Mouse (Mus musculus): Measurements from ENCODE around the gene Ltbp4.

Ltbp4 gene

DNA sequence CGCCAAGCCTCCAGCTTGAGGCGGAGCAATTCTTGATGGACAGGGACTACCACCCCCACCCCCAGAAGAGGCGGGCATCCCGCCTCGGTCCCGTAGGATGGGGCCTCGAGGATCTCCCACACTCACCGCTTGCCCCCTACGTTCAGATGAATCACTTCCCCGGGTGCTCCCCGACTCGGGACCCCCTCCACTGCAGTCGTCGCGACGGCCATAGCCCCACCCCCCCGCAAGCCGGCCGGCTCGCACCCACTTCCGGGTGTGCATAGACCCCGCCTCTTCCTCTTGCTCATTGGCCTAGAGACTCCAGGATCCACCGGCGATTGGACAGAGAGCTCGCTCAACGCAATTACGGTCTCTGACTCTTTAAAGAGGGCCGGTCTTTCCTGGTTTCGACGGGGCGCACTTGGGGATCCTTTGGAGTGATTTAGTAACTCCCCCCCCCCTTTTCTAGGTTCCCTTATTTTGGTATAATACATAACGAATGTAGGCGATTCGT is 18.3 kb upstream of the Ltbp4 start, which contains the start of gene Shkbp1:
TSS of gene Shkbp1 (minus strand) at position 275 of the 496 bp plus-strand sequence.
- DNase-seq (ENCODE audit: low read depth), result peak; percentile 83

DNA sequence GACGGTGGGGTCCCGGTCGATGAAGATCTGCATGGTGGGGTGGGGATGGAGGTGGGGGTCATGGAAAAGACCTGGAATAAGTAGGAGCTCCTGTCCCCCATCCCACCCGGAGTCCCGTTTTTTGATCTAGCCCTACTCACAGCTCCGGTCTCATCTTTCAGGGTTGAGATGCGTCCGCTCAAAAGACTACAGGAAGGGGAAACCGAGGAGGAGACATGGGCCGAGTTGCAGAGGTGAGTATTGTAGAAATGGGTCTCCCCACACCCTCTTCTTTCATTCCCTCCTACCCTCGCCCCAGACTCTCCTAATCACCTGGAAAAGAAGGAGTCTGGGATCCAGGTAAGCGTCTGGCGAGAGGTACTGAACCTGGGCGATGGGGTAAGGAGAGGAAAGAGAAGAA is 17.8 kb upstream of the Ltbp4 start:
- no peak for DNase-seq (ENCODE audit: low read depth)

DNA sequence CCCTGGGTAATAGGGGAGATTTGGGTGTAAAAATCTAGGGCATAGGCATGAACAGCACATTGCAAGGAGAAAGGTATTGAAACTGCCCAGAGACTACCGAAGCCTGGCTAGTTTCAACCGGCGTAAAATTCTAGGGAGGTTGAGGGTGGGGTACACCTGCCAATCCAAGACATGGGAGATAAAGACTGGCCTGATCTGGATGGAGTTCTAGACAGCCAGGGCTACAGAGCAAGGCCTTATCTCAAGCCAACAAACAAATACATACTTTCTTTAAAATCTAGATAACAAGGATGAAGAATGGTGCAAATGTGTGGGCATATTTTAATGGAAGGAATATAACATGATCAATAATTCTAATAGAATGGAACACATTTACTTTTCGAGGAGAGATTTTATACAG is 17.3 kb upstream of the Ltbp4 start:
- no peak for DNase-seq (ENCODE audit: low read depth)

DNA sequence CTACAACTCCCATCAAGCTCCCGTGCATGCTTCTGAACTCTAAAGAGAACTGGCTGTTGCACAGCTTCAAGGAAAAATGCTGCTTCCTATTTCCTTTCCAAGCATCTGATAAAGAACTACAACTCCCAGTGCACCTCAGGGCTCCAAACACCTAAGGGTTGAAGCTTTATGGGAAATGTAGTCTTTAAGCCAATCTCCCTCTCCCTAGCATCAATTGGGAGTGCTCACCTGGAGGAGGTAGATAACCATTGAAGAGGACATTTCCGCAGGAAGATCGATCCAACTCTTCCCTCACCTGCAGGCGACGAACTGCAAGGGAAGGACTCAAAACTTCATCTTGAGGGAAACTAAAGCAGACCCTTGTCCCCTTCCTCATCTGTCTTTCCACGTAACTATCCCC is 16.7 kb upstream of the Ltbp4 start:
- DNase-seq (ENCODE audit: low read depth), result no peak

DNA sequence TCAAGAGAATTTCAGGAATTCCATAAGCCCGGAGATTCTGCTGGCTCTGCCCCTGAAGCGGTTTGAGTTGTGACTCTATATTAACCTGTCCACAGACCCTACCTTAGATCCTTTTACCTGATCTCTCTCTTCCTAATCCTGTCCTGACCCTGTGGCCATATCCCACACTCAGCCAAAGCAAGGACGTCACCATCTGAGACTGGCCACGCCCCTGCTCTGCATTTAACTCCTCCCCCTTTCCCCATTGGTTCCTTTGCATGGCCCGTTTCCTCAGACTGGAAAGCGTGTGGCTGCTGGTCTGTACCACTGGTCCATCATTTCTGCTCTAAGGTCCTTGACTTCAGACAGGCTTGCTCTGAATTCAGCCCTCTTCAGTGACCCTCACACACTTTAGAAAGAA is 8.0 kb upstream of the Ltbp4 start:
- DNase-seq (ENCODE audit: low read depth), result no peak

DNA sequence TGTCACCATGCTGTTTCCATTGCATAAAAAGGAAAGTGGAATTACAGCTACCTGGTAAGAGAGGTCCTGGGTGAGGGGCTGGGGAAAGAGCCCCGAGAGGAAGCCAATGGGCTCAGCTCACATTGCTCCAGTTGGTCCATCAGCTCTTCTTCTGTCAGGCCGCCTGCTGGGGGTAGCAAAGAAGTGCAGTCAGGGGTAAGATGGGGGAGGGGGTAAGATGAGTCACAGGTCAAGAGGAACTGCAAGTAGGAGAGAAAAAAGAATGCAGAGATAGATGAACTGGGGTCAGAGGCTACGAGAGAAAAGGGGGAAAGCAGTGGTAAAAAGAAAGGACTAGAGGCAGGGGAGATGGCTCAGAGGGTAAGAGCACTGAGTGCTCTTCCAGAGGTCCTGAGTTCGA is 5.1 kb upstream of the Ltbp4 start:
- no peak for DNase-seq (ENCODE audit: low read depth)

DNA sequence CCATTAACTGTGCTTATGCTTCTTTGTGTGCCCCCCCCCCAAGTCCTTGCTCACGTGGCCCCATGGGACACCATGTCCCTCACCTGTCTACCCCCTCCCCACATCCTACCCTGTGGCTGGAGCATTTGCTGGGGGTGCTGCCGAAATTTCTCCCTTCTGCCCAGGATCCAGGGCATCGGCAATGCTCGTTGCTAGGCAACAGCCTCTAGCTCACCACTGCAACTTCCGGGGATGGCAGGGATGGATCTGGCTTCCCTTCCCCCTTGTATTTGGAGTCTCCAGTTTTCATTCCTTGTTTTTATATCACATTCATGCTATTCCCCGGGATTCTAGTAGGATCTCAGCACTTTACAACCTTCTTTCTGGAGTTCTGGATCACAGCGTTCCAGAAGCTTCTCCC is 2.0 kb upstream of the Ltbp4 start:
- no peak for DNase-seq (ENCODE audit: low read depth)

DNA sequence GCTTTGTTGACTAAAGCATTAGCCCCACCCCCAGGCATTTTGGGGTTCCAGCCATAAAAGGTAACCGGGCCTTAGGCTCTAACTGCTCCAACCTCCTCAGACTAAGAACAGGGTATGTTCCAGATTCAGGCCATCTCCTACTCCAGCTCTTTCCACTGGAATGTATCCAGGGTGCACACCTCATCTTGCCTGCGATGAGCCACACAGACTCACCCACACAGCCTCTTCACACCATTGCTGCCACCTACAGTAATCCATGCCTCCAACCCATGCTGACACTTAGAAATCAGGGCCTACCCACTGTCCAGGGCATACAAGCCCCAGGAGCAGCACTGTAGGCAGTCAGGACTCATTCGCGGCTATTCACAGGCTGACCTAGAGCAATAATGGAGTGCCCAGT is 1.6 kb upstream of the Ltbp4 start:
- no peak for DNase-seq (ENCODE audit: low read depth)

DNA sequence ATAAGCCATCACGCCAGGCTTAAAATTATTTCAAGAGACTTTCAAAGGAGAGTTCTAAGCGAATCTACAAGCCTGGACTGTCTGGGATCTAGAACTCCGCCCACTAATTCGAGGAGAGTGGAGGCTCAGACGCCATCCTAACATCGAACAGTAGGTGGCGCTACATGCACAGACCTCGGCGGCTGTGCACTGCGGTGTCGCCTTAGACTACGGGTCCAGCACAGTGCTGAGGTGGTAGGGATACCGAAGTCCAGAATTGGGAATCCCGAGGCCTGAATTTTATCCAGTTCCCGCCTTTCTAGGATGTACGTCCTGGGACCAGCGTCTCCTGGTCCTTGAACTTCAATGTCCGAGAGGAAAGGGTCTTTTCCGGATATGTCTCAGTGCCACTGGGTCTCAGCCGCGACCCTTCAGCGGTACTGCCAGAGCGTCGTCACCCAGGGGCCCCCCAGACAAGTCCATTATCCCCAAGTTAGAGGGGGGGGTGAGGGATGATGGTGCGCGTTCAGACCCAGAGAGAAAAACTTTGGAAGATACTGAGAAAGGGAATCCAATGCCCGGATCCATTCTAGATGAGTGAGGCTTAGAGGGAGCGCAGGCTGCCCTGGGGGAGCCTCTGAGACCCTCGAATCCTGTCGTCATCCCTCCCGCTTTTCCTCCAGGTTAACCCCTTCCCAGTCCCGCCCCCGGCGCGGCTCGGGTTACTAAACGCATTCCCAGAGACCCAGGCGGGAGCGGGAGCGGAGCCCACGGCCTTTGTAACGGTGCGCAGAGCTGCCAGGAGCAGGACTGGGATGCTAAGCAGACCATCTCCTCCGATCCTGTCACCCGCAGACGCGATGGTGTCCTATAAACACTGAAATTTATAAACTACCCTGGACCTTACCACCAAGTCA is 1.3 kb downstream of the Ltbp4 start:
- DNase-seq (ENCODE audit: low read depth), result peak; percentile 83

DNA sequence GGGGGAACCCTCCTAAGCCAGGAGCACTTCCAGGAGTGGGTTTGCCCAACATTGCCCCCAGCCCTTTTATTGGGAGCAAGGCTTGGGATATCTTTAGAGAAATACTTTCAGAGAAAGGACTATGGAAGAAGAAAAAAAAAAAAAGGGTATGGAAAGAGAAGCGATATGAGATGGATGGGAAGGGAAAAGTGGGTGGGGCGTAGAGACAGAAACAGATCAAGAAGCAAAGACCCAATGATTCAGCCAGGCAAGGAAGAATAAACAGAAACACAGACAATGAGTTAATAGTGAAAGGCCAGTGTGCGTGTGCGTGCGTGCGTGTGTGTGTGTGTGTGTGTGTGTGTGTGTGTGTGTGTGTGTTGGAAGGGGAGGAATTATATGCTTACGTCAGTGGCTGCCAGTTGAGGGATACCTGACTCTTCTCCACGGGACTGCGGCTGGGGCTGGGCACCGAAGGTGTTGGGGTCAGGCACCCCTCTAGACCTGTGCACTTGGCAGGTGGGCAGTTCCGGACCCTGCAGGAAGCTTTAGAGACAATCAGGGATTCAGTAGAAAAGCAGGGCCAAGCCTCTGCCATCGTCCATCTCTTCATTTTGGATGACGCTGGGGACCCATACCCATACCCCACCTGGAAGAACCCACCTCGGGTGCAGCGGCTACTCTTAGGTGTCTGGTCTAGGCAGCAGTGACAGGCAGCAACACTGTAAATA is 2.3 kb downstream of the Ltbp4 start:
- no peak for DNase-seq (ENCODE audit: low read depth)

DNA sequence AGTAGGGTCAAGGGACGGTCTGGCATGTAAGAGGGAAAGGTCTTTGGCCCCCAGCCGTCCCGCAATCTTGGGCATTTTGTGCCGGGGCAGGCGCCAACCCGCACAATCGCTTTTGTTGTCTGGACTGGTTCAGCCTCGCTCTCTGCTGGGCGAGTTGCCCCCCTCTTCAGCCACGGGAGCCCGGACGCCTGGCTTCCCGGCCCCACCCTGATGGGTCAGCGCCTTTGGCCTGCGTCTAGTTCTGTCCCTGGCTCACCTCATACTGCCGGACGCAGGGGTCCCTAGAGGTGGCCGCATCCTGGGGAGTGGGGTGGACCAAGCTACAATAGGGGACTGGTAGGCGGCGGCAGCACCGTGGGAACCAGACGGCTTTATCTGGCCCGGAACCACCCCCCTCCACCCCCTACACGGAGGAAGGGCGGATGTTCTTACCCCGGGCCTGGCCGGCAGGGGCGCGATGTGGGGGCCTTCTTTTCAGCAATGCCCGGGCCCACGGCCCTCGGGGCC is 3.0 kb downstream of the Ltbp4 start:
- no peak for DNase-seq (ENCODE audit: low read depth)

DNA sequence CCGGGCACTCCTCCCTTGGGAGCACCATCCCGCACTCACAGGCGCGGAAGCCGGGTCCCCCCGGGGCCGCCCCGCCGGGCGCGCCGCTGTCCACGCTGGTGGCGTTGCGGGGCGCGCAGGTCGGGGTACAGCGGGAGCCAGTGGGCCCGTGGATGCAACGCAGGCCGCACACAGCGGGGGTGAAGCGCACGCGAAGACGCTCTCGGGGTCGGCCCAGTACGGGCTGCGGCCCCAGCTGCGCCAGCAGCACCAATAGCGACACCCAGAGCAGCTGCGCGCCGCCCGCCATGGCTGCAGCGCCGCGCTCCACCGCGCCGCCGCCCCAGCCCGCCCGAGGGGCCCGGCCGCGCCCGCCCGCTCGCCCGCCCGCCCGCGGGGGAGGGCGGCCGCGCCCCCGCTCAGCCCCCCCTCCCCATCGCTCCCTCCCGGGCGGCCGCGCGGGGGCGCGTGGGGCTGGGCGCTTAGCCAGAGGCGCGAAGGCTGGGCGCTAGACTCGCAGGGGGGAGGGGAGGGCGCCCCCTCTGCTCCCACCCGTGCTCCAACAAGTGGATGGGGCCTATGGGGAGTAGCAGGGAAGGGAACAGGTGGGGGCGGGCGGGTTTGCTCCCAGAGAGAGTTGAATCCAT is 4.1 kb downstream of the Ltbp4 start:
- no peak for DNase-seq (ENCODE audit: low read depth)

DNA sequence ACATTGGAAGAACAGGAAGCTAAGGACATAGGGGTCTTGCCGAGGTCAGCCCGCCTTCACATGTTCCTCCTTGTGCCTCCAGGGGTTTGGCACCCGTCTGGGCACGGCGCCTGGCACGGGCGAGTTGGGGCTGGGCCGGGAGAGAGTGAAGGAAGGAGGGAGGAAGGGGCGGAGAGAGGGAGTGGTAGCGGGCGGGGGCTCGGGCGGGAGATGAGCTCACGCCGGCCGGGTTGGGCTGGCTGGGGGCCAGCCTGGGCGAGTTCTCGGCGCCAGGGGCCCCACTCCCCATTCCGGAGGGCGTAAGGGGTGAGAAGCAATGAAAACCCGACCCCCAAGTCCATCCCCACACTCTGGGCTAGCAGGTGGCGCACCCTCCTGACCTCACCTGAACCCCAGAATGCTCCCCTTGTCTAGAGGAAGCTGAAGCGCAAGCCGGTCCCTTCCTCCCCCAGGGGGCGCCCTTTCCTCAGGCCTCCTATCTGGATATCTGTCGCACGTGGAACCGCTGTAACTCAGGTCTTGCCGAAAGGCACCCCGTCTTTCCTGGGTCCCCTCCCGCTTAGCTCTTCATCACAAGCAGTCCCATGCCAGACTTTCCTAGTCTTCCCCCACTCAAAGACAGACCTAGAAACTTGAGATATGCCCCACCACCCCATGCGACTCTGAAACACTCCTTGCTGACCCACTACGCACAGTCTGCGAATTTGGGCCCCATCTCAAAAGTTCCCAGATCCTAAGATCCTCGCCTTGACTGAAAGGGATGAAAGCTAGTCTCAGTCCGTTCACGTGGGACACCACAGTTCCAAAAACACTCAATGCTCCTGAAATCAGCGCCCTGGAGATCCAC is 4.9 kb downstream of the Ltbp4 start:
- peak; percentile 85 for DNase-seq (ENCODE audit: low read depth)

DNA sequence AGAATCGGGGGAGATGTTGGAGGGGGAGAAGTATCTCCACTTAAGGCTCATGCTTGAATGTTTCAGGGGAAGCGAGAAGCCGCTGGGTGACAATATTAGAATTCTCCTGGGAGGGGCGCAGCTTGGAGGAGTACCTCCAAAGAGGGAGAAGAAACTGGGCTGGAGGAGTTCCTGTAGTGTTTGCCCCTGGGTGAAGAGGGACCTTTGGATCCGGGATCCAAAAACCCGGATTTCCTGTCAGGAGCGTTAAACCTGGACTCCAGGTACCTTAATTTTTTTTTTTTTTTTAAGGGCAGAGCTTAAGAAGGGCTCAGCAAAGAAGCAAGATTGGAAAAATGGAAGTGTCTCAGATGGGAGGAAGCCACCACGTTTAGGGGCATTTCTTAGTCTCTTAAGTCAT is 5.6 kb downstream of the Ltbp4 start:
- DNase-seq (ENCODE audit: low read depth), result no peak

DNA sequence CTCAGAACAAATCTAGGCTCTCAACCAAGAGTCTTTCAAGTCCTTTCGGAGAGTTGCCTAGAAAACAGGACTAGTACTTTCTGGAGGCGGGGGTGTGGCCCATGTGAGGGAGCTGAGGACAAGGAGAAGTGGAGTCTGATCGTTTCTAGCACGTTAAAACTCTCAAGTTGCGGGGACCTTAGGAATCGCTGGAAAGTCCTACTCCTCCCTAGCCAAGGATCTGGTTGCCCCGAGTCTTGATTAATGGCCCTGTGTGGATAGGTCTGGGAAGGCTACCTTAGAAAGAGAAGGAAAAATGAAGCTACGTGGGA is 6.0 kb downstream of the Ltbp4 start:
- no peak for DNase-seq (ENCODE audit: low read depth)

DNA sequence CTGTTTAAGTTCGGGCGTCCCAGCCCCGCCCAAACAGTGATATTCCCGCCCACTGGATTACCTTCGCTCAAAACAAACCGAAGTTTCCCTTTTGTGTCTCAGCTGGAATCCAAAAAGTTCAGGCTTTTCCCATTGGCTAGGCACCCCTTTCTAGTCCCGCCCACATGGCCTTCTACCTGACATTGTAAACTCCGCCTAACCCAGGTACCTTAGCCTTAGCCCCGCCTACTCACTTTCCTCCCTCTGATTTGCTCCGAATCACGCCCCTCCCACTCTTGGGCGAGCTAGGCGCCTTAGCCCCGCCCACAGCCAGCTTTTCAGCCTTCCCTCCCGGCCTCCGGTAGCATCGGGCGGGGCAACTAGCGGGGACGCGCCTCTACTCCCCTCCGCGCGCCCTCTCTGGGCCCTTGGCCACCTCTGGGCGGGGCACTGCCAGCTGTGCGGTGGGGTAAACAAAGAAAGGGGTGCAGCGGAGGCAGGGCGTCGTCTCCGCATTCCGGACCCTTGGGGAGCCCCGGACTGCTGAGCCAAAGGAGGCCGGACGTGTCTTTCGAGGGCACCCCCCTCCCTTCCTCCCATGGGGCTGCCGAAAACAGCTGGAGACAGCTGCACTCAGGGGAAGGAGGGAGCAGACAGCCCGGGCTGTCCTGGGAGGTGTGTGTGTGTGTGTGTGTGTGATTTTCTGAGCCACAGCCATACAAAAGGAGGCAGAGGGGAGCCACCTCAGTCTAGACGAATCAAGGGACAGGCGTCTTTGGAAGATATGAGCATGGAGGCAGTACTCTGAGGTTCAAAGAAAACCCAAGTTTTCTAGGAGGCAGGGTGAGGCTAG is 6.6 kb downstream of the Ltbp4 start:
- peak; percentile 87 for DNase-seq (ENCODE audit: low read depth)

DNA sequence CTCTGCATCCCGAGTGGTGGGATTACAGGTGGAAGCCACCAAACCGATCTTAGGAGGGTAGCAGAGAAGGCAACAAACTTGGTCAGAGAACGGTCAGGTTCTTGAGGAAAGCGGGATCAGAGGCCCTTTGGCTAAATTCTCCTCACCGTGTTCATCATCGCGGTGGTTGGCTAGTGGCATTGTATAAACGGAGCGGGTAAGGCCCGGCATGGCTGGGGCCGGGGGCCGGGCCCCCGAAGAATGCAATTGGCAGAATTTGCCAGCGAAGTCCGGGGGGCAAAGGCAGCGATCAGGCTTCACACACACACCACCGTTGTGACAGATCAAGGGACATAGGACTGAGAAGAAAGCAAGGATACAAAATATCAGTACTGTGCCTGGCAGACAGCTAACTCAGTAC is 7.5 kb downstream of the Ltbp4 start:
- DNase-seq (ENCODE audit: low read depth), result no peak

DNA sequence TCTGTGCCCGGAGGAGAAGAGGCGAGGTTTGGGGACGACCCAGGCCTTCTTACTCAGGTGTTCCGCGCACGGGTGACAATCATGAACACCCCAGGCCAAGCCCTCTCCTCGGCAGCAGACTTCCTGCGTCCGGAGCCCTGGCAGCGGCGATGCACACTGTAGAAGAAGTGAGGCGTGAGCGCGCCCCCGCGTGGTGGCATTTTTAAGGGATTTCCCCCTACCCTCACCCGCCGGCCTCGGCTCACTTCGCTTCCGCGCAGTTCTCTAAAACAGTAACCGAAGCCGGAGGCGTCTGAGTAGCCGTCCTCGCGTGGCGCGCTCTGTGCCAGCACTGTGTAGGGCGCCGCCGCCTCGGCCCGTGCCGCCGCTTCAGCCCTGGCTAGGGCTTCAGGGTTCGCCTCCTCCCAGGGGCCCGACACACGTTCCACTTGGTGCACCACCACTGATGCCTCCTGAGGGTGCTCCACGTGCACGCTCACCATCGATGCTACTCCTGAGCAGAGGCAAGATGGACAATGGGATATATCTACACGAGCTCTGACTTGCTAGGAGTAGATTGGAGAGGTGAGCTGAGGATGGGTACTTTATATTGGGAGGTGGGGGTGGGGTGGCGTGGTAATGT is 8.1 kb downstream of the Ltbp4 start:
- peak; percentile 81 for DNase-seq (ENCODE audit: low read depth)

DNA sequence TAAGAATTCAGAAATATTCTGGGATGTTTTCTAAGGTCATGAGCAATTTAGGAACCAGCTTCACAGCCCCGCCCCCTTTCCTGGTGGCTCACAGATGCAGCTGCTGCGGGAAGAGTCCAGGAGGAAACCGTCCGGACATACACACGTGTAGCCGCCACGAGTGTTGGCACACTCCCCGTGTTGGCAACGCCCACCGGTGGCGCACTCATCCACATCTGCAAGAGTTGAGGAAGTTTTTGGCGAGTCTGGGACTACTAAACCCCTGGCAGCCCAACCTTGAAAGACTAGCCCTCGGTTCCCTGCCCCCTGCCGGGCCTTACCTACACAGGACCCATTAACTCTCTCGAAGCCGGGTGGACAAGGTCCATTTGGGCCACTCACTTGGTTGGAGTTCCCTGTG is 8.8 kb downstream of the Ltbp4 start:
- no peak for DNase-seq (ENCODE audit: low read depth)

DNA sequence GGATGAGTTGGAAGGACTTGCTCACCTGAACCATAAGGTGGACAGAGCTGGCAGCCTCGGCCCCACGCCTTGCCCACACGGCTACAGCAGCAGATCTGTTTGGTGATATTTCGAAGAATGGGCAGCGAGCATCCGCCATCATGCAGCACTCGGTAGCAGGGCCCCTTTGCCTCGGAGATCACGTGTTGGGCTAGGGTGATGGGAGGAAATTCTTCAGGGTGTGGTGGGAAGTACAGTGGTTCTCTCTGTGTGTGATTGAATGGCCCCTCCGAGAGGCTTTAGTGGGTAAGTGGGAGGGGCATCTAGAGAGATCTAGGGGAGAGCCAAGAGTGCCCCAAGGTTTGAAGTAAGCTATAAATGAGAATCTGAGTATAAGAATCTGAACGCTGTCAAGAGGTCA is 9.3 kb downstream of the Ltbp4 start:
- no peak for DNase-seq (ENCODE audit: low read depth)

DNA sequence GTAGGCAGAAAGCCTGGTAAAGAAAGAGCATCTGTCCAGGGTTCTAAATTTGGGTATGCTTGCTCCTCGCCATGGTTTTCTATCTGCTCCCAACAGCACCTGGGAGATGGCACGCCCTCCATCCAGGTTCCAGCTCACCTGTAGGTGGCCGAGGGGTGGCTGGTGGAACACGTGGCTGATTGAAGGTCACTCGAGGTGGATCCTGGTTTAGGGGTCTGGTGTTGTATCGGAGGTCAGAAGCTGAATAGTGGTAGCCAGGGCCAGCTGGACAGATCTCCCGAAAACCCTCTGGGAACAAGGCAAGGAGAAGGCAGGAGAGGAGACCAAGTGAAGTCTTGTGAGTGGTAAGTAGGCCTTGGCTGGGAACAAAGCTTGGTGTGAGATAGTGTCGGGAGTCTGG is 10.0 kb downstream of the Ltbp4 start:
- DNase-seq (ENCODE audit: low read depth), result no peak

Measured in c-Kit-positive CD71-negative TER-119-negative erythroid progenitor cells, embryonic 14.5 days (primary cell).